Mouse (Mus musculus) left cerebral cortex, adult 9 months (tissue): Measurements from ENCODE around the gene Olfr1320.
"Not testable (repeated sequence)": the region's sequence is repeated elsewhere in the genome, so short reads cannot be mapped to it uniquely, and the experiment has no call there.

ENCODE experiments used
- DNase-seq, 2 experiments: peaks; one replicate each; pipeline ENCODE4 v3.0.0; 2022; ENCODE audit warnings: low spot score in 2 of 2

Olfr1320 gene

DNA sequence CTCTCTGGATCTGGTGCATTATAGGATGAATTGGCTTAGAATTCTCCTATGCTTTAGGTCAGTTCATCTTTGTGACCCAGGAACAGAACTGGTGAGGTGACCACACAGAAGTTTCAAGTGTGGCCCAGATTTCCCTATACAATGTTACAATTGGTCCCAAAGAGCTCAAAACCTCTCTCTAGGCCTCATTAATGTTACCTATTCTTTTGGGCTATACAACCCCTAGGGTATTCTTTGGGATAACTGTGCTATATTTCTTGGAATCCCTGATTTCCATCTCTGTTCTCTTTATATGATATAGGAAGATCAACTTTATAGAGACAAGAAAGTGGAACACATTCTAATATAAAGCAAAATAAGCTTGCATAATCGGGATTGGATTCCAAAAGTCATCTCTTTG, at the start of gene Olfr1320:
TSS of gene Olfr1320 (plus strand) at position 301 of the 400 bp plus-strand sequence.
- DNase-seq, result no peak

- no peak for DNase-seq
Observed at GRCm38 (mm10) chrX:49627566-49627965, 44.6 kb upstream of the Olfr1320 start.

GRCm38 (mm10) chrX:49631195-49631594, 40.9 kb upstream of the Olfr1320 start:
- no peak for DNase-seq

GRCm38 (mm10) chrX:49660781-49661180, 11.4 kb upstream of the Olfr1320 start:
- DNase-seq, result not testable (repeated sequence)
